Mouse (Mus musculus) intestine, postnatal 0 days (tissue): ENCODE results near the gene Ifi27l2a. TPM values are rescaled to one million over a fixed set of nuclear protein-coding genes. Genes with fewer than 3 reads are reported as not detected.
"Not testable (repeated sequence)": the region's sequence is repeated elsewhere in the genome, so short reads cannot be mapped to it uniquely, and the experiment has no call there.

ENCODE experiments used
- ATAC-seq: fragments of 200-750 bp; cut with Nextera tagmentation; 2 replicates; pipeline ENCODE4 v1.8.0; 2017; ENCODE audit warnings: mild to moderate bottlenecking, moderate TSS enrichment, moderate library complexity
- H3K27ac ChIP-seq: fragments of 300-500 bp; sonication (generic); 2 replicates; pipeline ENCODE4 v1.5.1; 2014; ENCODE audit warnings: mild to moderate bottlenecking, low read depth, low read length, moderate library complexity
- H3K27me3 ChIP-seq: fragments of 300-500 bp; sonication (generic); replicated peaks from 2 replicates; pipeline ENCODE4 v1.6.1; 2014; ENCODE audit warnings: low read length, mixed read lengths; ENCODE audit not compliant: control insufficient read depth, insufficient read depth
- H3K36me3 ChIP-seq: fragments of 300-500 bp; sonication (generic); 2 replicates; pipeline ENCODE4 v1.6.1; 2014; ENCODE audit warnings: mild to moderate bottlenecking, moderate library complexity; ENCODE audit not compliant: control insufficient read depth, insufficient read depth
- H3K4me1 ChIP-seq: fragments of 300-500 bp; sonication (generic); replicated peaks from 2 replicates; pipeline ENCODE4 v1.6.1; 2014; ENCODE audit warnings: antibody characterized with exemption, low read length, mixed read lengths; ENCODE audit not compliant: control insufficient read depth, insufficient read depth
- H3K4me2 ChIP-seq: fragments of 300-500 bp; sonication (generic); replicated peaks from 2 replicates; pipeline ENCODE4 v1.6.1; 2014; ENCODE audit warnings: low read depth, mild to moderate bottlenecking, moderate library complexity
- H3K4me3 ChIP-seq: fragments of 300-500 bp; sonication (generic); 2 replicates; pipeline ENCODE4 v1.5.1; 2014; ENCODE audit warnings: low read depth, low read length
- H3K9ac ChIP-seq: fragments of 300-500 bp; sonication (generic); 2 replicates; pipeline ENCODE4 v1.6.1; 2014; ENCODE audit warnings: mild to moderate bottlenecking, low read depth, low read length
- H3K9me3 ChIP-seq: fragments of 300-500 bp; sonication (generic); 2 replicates; pipeline ENCODE4 v1.6.1; 2016; ENCODE audit warnings: mixed run types; ENCODE audit not compliant: control insufficient read depth
- CTCF ChIP-seq: sonication (generic); IDR thresholded peaks from 2 replicates; pipeline ENCODE4 v1.5.1; 2016; ENCODE audit warnings: low read depth, mild to moderate bottlenecking, control low read depth, antibody characterized with exemption, moderate library complexity
- WGBS: fragments of 180-500 bp; shearing (Covaris S2); extraction: QIAGEN DNeasy Blood & Tissue Kit; methylation state at CpG from one replicate; pipeline ENCODE4 v1.1.7; 2014; 5-methylcytosine and 5-hydroxymethylcytosine counted together
- polyA plus RNA-seq: library from polyadenylated mRNA; unstranded; fragments of >200 nt; fragmentation: Nextera tagmentation; extraction: Ambion mirVana; gene quantifications from 2 replicates; pipeline ENCODE4 v1.2.1, GENCODE M21; 2015

Gene Ifi27l2a
- 86.6 and 95.5 TPM in 2 replicates for polyA plus RNA-seq

DNA sequence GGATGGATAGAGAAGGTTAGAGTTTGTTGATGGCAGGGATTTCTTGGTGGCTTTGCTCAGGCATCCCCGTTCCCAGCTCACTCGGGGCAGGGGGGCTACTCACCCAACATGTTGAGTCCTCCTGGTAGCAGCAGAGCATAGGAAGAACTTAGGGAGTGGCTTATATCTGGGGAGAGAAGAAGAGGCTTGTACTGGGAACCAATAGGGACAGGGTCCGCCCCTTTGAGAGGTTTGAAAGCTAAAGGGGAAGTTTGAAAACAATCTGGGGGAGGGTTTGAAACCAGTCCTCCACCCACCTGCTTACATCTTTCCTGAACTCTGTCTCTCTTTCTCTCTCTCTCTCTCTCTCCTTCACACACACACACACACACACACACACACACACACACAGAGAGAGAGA is at the start of gene Ifi27l2a:
TSS of gene Ifi27l2a (minus strand) at position 157 of the 400 bp plus-strand sequence.
- TF ChIP-seq CTCF, result no peak
- Histone ChIP-seq H3K27ac (no peak within 1 kb of the TSS), H3K4me1 (no peaks in the 10 kb centered on the region), H3K4me2 (peak within 1 kb of the TSS; percentile 44), H3K4me3 (no peak within 1 kb of the TSS), H3K36me3 (peaks cover 8% of the 10 kb centered on the region; the same call in 1 of the 2 replicates), H3K9ac (no peak within 1 kb of the TSS), H3K9me3 (no peaks in the 10 kb centered on the region), H3K27me3 (no peaks in the 10 kb centered on the region)
- WGBS, result 54% methylated on average over 3 of the region's 3 CpGs
- ATAC-seq, result no peak

DNA sequence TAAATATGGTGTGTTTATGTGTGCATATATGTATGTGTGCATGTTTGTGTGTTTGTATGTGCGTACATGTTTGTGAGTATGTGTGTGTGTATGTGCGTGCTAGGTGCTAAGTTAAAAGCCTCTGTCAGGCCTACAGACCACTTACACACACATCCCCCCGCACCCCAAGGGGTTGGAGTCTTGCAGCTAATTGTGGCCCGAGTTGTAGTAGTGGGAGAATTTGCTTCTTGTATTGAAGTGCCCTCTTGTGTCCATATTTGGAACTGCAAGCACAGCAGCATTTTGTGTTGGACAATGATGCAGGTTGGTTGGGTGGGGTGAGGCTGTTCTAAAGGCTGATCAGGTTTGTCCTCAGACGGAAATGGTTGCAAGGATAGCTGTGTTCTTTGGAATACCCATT is 49.3 kb upstream of the Ifi27l2a start:
- Histone ChIP-seq H3K9me3 (no peaks in the 10 kb centered on the region), H3K36me3 (no peaks in the 10 kb centered on the region), H3K27me3 (no peaks in the 10 kb centered on the region), H3K4me1 (no peaks in the 10 kb centered on the region), H3K4me3 (no peak overlapping the region), H3K9ac (no peak overlapping the region), H3K4me2 (no peak overlapping the region), H3K27ac (no peak overlapping the region)
- WGBS, result 33% methylated on average over 5 of the region's 5 CpGs
- ATAC-seq, result peak; percentile 39; the same call in 1 of the 2 replicates
- peak; percentile 97 for TF ChIP-seq CTCF

DNA sequence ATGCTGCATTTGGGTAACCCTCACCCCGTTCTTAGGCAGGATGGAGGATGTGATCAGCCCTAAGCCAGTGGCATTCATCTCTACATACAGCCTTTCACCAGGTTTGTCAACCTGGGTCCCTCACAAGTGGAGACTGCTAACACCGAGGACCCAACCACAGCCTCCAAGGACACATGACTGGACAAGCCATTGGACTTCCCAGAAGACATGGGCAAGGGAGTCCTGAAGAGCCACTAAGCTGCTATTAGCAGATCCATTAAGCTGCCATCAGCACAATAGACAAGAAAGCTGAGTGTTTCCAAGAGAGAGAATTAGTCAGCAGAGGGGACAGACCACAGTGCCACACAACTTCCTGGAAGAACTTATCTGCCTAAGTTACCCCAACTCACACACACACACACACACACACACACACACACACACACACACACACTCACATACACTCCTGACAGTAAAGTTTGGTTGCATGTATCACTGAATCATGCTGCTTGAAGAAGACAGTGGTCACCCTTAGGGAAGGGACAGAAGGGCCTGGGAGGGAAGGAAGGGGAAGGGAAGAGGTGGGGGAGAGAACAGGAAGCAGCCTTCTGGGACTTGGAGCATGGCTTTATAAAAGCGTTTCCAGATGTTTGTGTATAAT is 47.7 kb upstream of the Ifi27l2a start:
- no peak overlapping the region for H3K4me2 ChIP-seq
- no peak for TF ChIP-seq CTCF
- WGBS, result 72% methylated on average over 3 of the region's 3 CpGs
- no peaks in the 10 kb centered on the region for H3K9me3 ChIP-seq
- no peak overlapping the region for H3K9ac ChIP-seq
- no peak overlapping the region for H3K4me3 ChIP-seq
- H3K4me1 ChIP-seq, result no peaks in the 10 kb centered on the region
- no peak overlapping the region for H3K27ac ChIP-seq
- ATAC-seq, result no peak
- no peaks in the 10 kb centered on the region for H3K36me3 ChIP-seq
- no peaks in the 10 kb centered on the region for H3K27me3 ChIP-seq

DNA sequence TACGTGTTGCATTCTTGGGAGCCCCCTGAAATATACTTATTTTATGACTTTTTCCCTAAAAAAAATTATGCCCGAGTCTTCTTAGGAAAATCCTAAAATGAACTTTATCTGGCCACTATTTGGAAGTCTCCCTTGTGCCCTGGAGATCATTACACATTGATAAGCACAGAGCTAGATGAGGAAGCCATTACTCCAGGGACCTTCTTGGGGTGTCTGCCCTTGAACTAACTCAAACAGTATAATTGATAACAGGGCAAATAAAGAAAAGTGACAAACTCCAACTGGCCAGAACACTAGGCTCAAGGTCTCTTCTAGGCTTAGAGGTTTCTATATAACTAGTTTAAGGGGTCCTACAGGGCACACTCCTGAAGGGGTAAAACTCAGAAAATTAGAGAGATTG is 44.3 kb upstream of the Ifi27l2a start:
- H3K4me2 ChIP-seq, result no peak overlapping the region
- no peak for ATAC-seq
- no peak overlapping the region for H3K4me3 ChIP-seq
- no peaks in the 10 kb centered on the region for H3K36me3 ChIP-seq
- WGBS, result 42% methylated on average over 2 of the region's 2 CpGs
- no peaks in the 10 kb centered on the region for H3K27me3 ChIP-seq
- no peaks in the 10 kb centered on the region for H3K9me3 ChIP-seq
- no peak for TF ChIP-seq CTCF
- H3K9ac ChIP-seq, result no peak overlapping the region
- 0 out of 2 replicates have a peak, but pooled peaks cover 5% of the 10 kb centered on the region for H3K4me1 ChIP-seq
- 0 out of 2 replicates have a peak overlapping the region, but pooled peaks have one; percentile 12 for H3K27ac ChIP-seq

DNA sequence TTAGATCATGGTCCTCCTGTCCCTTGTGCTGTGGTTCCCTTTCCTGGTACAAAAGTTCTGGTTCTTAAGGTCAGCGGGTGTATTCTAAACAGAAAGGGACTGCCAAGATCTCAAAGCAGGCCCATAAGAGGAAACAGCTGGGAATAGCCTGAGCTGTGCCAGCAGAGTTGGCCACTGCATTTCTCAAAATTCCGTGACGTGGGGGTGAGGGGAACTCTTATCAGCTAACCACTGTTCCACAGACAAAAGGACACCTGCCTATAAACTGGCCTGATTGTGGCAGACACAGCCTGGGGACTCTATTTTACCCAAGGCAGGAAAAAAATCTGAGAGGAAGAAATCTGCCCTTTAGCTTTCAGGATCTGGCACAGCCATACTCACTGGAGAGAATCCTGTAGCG is 43.8 kb upstream of the Ifi27l2a start:
- Histone ChIP-seq H3K4me2 (no peak overlapping the region), H3K27me3 (no peaks in the 10 kb centered on the region), H3K9ac (no peak overlapping the region), H3K9me3 (no peaks in the 10 kb centered on the region), H3K4me3 (no peak overlapping the region), H3K4me1 (0 out of 2 replicates have a peak, but pooled peaks cover 5% of the 10 kb centered on the region), H3K27ac (0 out of 2 replicates have a peak overlapping the region, but pooled peaks have one; percentile 12), H3K36me3 (no peaks in the 10 kb centered on the region)
- no peak for TF ChIP-seq CTCF
- ATAC-seq, result no peak
- WGBS, result 51% methylated on average over 4 of the region's 4 CpGs

DNA sequence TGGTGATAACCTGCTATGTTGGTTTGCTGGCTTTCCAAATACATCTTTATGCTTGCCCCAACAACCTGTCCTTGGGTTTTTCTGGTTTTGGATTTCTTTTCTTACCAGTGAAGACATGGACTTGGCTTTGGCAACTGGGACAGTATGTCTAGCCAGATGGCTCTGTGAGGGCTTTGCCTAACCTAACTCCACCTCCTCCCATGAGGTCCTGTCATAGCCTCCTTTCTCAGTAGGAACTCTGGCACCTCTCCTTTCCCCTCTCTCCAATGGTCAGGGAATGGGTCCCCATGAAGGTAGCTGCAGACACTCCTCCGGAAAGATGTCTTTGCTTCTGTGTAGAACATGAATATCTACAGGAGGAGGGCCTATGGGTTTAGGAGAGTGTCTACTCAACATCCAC is 43.2 kb upstream of the Ifi27l2a start:
- WGBS, result 92% methylated on average over 1 of the region's 1 CpGs
- no peaks in the 10 kb centered on the region for H3K27me3 ChIP-seq
- no peaks in the 10 kb centered on the region for H3K36me3 ChIP-seq
- ATAC-seq, result no peak
- H3K4me3 ChIP-seq, result no peak overlapping the region
- H3K9ac ChIP-seq, result no peak overlapping the region
- no peaks in the 10 kb centered on the region for H3K9me3 ChIP-seq
- no peak for TF ChIP-seq CTCF
- no peak overlapping the region for H3K27ac ChIP-seq
- H3K4me2 ChIP-seq, result no peak overlapping the region
- H3K4me1 ChIP-seq, result 0 out of 2 replicates have a peak, but pooled peaks cover 5% of the 10 kb centered on the region

DNA sequence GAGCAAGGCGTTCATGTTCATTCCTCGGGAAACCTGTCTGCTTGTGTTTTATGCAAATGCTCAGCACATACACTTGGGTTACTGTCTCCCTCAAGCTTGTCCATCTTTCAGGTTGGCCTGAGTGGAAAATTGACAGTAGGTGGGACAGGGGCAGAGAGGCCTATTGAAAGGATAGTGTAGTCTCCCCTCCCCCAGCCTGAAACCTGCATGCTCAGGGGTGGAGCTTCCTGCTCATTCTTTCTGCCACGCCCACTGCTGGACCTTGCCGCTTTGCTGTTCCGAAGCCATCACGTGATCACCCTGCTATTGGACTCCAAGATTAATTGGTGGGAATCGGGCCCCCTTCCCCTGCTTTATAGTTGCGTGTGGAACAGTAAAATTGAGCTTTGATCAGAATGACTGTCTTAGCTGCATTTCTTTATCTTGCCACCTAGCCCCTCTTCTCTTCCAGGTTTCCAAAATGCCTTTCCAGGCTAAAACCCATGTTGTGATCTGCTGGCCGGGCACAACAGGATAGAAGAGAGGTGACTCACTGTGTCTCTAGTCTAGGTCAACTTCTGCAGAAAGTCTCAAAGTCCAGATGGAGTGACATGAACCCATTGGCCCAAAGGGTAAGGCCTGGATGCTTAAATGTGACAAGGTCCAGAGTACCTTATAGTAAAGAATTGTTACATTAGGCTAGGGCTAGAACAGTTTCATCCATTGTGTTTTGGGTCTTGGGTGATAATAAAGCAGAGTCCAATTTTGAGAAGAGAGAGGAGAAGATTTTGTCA is 40.9 kb upstream of the Ifi27l2a start:
- H3K9me3 ChIP-seq, H3K9ac ChIP-seq, H3K4me2 ChIP-seq, H3K36me3 ChIP-seq, H3K4me1 ChIP-seq, H3K4me3 ChIP-seq, H3K27ac ChIP-seq, H3K27me3 ChIP-seq: not testable (repeated sequence)
- 40% methylated on average over 9 of the region's 9 CpGs for WGBS
- ATAC-seq, result peak; percentile 89
